Mouse (Mus musculus): Measurements from ENCODE around the gene Tmem72. TPM values are rescaled to one million over a fixed set of nuclear protein-coding genes. Genes with fewer than 3 reads are reported as not detected.

Tmem72 gene
- total and polyA plus RNA-seq, 2 experiments from 2014 or later, result 0.14 to 1.4 TPM

DNA sequence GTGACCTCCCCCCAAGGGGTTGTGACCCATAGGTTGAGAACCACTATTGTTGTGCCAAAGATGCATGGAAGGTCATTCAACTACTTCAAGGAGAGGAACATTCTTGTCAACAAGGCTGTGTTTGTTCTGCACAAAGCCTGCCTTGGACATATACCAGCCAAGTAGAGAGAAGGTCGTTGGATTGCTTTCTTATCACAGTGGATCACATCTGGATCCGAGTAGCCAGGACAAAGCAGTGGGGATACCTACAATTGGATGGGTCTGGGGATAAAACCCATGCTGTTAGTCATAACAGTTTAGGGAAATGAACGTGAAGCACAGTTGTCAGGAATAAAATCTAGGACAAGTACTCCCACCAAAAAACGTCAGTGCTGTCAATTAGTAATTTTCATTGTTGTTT is 72.8 kb downstream of the Tmem72 start:
- Histone ChIP-seq H3K9me3 (ENCODE audit: low read length) (no peaks in the 10 kb centered on the region), H3K36me3 (ENCODE audit: insufficient read depth, low read length) (no peaks in the 10 kb centered on the region), H3K4me2 (ENCODE audit: low read depth, low read length, poor library complexity, severe bottlenecking) (no peak overlapping the region), H3K4me3 (ENCODE audit: low read depth, low read length) (no peak overlapping the region), H3K27ac (ENCODE audit: low read depth, low read length) (no peak overlapping the region), H3K9ac (replicated peaks; ENCODE audit: low read length, poor library complexity, severe bottlenecking) (no peak overlapping the region), H3K4me1 (ENCODE audit: insufficient read depth, low read length) (no peaks in the 10 kb centered on the region), H3K27me3 (ENCODE audit: insufficient read depth, low read length) (no peaks in the 10 kb centered on the region)
- DNase-seq (ENCODE audit: low spot score), result no peak
- WGBS, result 68% methylated on average over 4 of the region's 4 CpGs
- no peak for ATAC-seq (ENCODE audit: low FRiP score)
- TF ChIP-seq CTCF (IDR thresholded peaks at IDR 0.05), result no peak

DNA sequence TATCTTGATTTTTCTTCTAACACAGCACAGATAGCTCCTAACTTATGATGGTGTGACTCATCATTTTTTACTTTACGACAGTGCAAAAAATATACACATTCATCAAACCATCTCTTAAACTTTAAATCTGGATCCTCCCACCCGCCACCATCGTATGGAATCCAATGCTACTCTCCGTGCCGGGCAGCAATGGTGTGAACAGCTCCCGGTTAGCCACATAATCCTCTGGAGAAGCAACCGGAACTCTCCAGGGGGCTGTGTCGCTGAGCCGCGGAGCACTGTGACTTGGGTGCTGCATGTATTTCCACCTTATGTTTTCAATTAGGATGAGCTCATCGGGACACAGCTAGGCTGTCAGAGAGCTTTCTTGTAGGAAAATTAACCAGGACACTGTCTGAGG is 73.8 kb downstream of the Tmem72 start:
- TF ChIP-seq CTCF (IDR thresholded peaks at IDR 0.05), result no peak
- 88% methylated on average over 11 of the region's 11 CpGs for WGBS
- H3K36me3 ChIP-seq (ENCODE audit: insufficient read depth, low read length), result no peaks in the 10 kb centered on the region
- H3K27ac ChIP-seq (ENCODE audit: low read depth, low read length), result no peak overlapping the region
- H3K4me1 ChIP-seq (ENCODE audit: insufficient read depth, low read length), result no peaks in the 10 kb centered on the region
- H3K9ac ChIP-seq (replicated peaks; ENCODE audit: low read length, poor library complexity, severe bottlenecking), result no peak overlapping the region
- no peaks in the 10 kb centered on the region for H3K27me3 ChIP-seq (ENCODE audit: insufficient read depth, low read length)
- no peaks in the 10 kb centered on the region for H3K9me3 ChIP-seq (ENCODE audit: low read length)
- H3K4me2 ChIP-seq (ENCODE audit: low read depth, low read length, poor library complexity, severe bottlenecking), result no peak overlapping the region
- DNase-seq (ENCODE audit: low spot score) (no peak), ATAC-seq (ENCODE audit: low FRiP score) (no peak)
- H3K4me3 ChIP-seq (ENCODE audit: low read depth, low read length), result no peak overlapping the region

DNA sequence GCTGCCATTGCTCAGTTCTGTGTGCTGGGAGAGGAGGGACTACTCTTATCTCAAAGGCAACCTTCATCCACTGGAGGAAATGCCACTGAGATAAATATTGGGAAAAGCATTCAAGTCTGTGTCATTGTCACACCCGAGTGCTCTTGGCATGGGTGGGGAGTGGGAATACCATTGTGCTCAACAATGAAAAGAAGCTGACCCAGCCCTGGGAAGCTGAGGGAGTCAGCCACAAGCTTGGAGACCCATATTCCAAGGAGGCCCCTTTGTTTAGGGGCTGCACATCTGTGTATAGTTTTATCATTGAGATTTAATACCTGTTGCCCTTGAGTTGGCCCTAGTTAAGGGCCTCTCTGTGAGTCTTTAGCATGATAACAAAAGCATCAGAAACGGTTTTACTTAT is 77.0 kb downstream of the Tmem72 start:
- H3K9me3 ChIP-seq (ENCODE audit: low read length), result no peaks in the 10 kb centered on the region
- no peaks in the 10 kb centered on the region for H3K27me3 ChIP-seq (ENCODE audit: insufficient read depth, low read length)
- TF ChIP-seq CTCF (IDR thresholded peaks at IDR 0.05), result no peak
- H3K4me1 ChIP-seq (ENCODE audit: insufficient read depth, low read length), result no peaks in the 10 kb centered on the region
- no peak overlapping the region for H3K27ac ChIP-seq (ENCODE audit: low read depth, low read length)
- no peak overlapping the region for H3K4me3 ChIP-seq (ENCODE audit: low read depth, low read length)
- no peak for DNase-seq (ENCODE audit: low spot score)
- 60% methylated on average over 2 of the region's 2 CpGs for WGBS
- no peak for ATAC-seq (ENCODE audit: low FRiP score)
- H3K4me2 ChIP-seq (ENCODE audit: low read depth, low read length, poor library complexity, severe bottlenecking), result no peak overlapping the region
- H3K36me3 ChIP-seq (ENCODE audit: insufficient read depth, low read length), result no peaks in the 10 kb centered on the region
- H3K9ac ChIP-seq (replicated peaks; ENCODE audit: low read length, poor library complexity, severe bottlenecking), result no peak overlapping the region

DNA sequence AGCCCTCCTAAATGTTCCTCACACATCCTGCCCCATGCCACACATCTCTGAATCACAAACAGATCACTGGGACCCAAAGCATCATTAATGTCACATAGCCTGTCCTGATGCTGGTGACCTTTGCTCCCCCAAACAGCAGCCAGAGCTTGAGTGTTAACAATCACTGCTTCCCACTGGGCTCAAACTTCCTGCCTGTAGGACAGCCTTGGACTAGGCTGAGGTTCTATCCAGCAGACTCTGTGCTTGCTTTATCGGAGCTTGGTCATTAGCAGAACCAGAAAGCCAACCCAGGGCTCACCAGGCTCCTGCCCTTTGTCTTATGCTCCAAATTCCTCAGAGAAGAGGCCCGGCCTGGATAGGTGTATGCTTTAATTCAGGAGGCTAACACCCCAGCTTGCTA is 77.8 kb downstream of the Tmem72 start:
- H3K4me3 ChIP-seq (ENCODE audit: low read depth, low read length), result no peak overlapping the region
- WGBS, result 77% methylated on average over 2 of the region's 2 CpGs
- DNase-seq (ENCODE audit: low spot score), result no peak
- H3K4me2 ChIP-seq (ENCODE audit: low read depth, low read length, poor library complexity, severe bottlenecking), result no peak overlapping the region
- no peak overlapping the region for H3K9ac ChIP-seq (replicated peaks; ENCODE audit: low read length, poor library complexity, severe bottlenecking)
- H3K4me1 ChIP-seq (ENCODE audit: insufficient read depth, low read length), result no peaks in the 10 kb centered on the region
- no peaks in the 10 kb centered on the region for H3K27me3 ChIP-seq (ENCODE audit: insufficient read depth, low read length)
- H3K9me3 ChIP-seq (ENCODE audit: low read length), result no peaks in the 10 kb centered on the region
- no peak overlapping the region for H3K27ac ChIP-seq (ENCODE audit: low read depth, low read length)
- no peaks in the 10 kb centered on the region for H3K36me3 ChIP-seq (ENCODE audit: insufficient read depth, low read length)
- TF ChIP-seq CTCF (IDR thresholded peaks at IDR 0.05), result no peak
- ATAC-seq (ENCODE audit: low FRiP score), result no peak

DNA sequence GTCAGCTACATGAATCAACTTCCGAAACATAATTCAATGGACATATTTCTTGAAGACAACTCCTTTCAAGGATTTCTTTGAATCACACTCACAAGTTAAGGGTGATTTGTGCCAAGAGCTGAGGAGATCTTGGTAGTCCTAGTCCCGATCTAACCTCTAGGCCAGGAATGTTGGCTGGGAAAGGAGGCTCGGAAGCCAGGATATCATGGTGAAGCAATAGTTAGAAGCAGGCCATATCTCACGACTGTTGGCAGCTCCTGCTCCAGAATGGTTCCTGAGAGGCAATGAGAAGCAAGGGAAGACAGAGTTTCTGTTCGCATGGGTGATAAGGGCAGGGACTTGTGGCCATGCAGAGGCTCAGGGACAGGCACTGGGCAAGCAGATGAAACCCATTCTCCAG is 79.2 kb downstream of the Tmem72 start:
- H3K9me3 ChIP-seq (ENCODE audit: low read length), result no peaks in the 10 kb centered on the region
- H3K9ac ChIP-seq (replicated peaks; ENCODE audit: low read length, poor library complexity, severe bottlenecking), result no peak overlapping the region
- H3K4me1 ChIP-seq (ENCODE audit: insufficient read depth, low read length), result no peaks in the 10 kb centered on the region
- H3K4me2 ChIP-seq (ENCODE audit: low read depth, low read length, poor library complexity, severe bottlenecking), result no peak overlapping the region
- H3K27me3 ChIP-seq (ENCODE audit: insufficient read depth, low read length), result no peaks in the 10 kb centered on the region
- TF ChIP-seq CTCF (IDR thresholded peaks at IDR 0.05), result no peak
- H3K4me3 ChIP-seq (ENCODE audit: low read depth, low read length), result no peak overlapping the region
- ATAC-seq (ENCODE audit: low FRiP score) (no peak), DNase-seq (ENCODE audit: low spot score) (no peak)
- no peak overlapping the region for H3K27ac ChIP-seq (ENCODE audit: low read depth, low read length)
- 91% methylated on average over 5 of the region's 5 CpGs for WGBS
- H3K36me3 ChIP-seq (ENCODE audit: insufficient read depth, low read length), result no peaks in the 10 kb centered on the region

DNA sequence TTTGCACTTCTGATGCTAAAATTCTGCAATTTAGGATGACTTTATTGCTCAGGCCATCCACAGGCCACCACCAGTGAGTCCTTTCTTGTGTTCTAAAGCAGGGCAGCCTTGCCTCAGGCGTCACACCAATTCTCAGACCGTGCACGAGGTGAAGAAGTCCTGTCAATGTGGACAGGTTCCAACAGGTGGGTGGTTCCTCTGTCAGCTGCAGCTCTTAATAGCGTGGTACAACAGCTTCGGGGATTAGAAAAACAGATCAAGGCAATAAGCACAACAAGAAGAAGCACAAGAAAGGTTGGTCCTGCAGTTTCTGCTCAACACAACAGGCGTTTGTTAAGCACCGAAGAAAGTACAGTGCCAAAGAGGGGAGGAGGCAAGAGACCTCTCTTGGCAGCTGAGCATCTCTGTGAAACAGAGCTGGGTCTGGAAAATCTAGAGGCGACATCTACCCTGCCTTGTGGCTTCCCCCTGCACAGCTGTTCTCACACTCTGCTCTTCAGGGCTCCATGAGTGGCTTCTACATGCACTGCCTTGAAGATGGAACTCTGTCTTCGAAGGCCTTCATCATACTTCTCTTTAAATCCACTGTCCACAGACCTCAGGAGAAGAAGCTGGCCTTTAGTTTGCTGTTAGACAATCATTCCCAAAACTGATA is 80.0 kb downstream of the Tmem72 start:
- Histone ChIP-seq H3K27me3 (ENCODE audit: insufficient read depth, low read length) (no peaks in the 10 kb centered on the region), H3K9ac (replicated peaks; ENCODE audit: low read length, poor library complexity, severe bottlenecking) (no peak overlapping the region)
- TF ChIP-seq CTCF (IDR thresholded peaks at IDR 0.05), result no peak

More for the DNA sequence above, 80.0 kb downstream of the Tmem72 start:
- Histone ChIP-seq H3K27ac (ENCODE audit: low read depth, low read length) (no peak overlapping the region), H3K4me3 (ENCODE audit: low read depth, low read length) (no peak overlapping the region), H3K4me2 (ENCODE audit: low read depth, low read length, poor library complexity, severe bottlenecking) (no peak overlapping the region), H3K9me3 (ENCODE audit: low read length) (no peaks in the 10 kb centered on the region), H3K36me3 (ENCODE audit: insufficient read depth, low read length) (no peaks in the 10 kb centered on the region), H3K4me1 (ENCODE audit: insufficient read depth, low read length) (no peaks in the 10 kb centered on the region)
- 81% methylated on average over 9 of the region's 9 CpGs for WGBS
- DNase-seq (ENCODE audit: low spot score), result no peak
- ATAC-seq (ENCODE audit: low FRiP score), result no peak

Data from midbrain, postnatal 0 days (tissue).